Mouse (Mus musculus) cortical plate, adult 2 months (tissue): ENCODE data around the gene Kpna2. TPM values are rescaled to one million over a fixed set of nuclear protein-coding genes. Genes with fewer than 3 reads are reported as not detected.
"Not testable (repeated sequence)": the region's sequence is repeated elsewhere in the genome, so short reads cannot be mapped to it uniquely, and the experiment has no call there.

ENCODE experiments used
- H3K27ac ChIP-seq: fragments of 200-500 bp; 2 replicates; pipeline ENCODE4 v1.5.1; 2012; ENCODE audit warnings: low read length, control low read depth, inconsistent platforms; ENCODE audit not compliant: insufficient read depth
- H3K4me1 ChIP-seq: fragments of 200-500 bp; 2 replicates; pipeline ENCODE4 v1.6.1; 2011; ENCODE audit warnings: low read length; ENCODE audit not compliant: control insufficient read depth, insufficient read depth
- H3K4me3 ChIP-seq: fragments of 200-500 bp; 2 replicates; pipeline ENCODE4 v1.5.1; 2011; ENCODE audit warnings: mild to moderate bottlenecking, low read length, control low read depth; ENCODE audit not compliant: insufficient read depth
- CTCF ChIP-seq: fragments of 200-500 bp; IDR thresholded peaks from 2 replicates; pipeline ENCODE4 v1.5.1; 2011; ENCODE audit warnings: mild to moderate bottlenecking, control low read depth, low read length; ENCODE audit not compliant: insufficient read depth; ENCODE audit errors: extremely low read depth
- POLR2A ChIP-seq: fragments of 200-500 bp; IDR thresholded peaks from 2 replicates; pipeline ENCODE4 v1.6.1; 2011; ENCODE audit warnings: mild to moderate bottlenecking, low read length, control low read depth; ENCODE audit not compliant: insufficient read depth; ENCODE audit errors: extremely low read depth
- polyA plus RNA-seq: library from polyadenylated mRNA; depleted of rRNA; stranded (reverse); fragments of >200 nt; gene quantifications from 2 replicates; pipeline ENCODE4 v1.2.3, GENCODE M21; 2012

The Kpna2 gene
- polyA plus RNA-seq, 1 experiment, result 32.4 TPM

DNA sequence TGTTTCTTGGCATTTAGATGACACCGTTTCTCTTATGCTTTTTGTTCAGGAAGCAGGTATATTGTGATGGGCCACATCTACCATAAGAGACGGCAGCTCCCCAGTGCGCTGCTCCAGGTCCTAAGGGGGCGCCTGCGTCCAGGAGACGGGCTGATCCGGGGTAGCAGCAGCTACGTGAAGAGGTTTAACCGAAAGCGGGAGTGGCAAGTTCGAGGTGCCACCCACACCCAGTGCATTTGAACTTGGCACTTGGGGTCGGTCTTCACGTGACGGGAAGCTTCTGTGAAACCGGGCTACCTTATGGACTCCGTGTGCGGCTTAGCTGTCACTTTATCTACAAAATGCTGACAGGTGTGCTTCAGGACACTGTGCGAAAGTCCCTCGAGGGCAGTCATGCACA is 30.2 kb upstream of the Kpna2 start:
- Histone ChIP-seq H3K27ac (no peak overlapping the region), H3K4me1 (peaks cover 1% of the 10 kb centered on the region; the same call in 1 of the 2 replicates)
- TF ChIP-seq POLR2A (no peak), CTCF (no peak)

DNA sequence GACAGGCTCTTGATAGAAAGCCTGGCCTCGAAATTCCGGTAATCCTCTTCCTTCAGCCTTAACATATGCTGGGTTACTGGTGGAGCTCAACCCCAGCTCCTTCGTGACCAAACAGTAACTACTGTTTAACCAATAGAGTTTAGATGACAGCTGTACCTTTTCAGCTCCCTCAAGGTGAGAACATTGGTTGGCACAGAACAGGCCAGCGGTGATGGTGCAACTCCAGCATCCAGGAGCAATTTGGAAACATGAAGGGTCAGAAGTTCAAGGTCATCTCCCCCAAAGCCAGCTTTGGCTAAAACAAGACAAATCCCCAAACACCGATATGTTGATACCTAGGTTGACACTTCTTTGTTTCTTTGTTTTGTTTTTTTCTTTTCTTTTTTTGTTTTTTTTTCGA is 29.4 kb upstream of the Kpna2 start:
- H3K4me3 ChIP-seq, result peak overlapping the region; percentile 37; the same call in 1 of the 2 replicates
- no peak for TF ChIP-seq CTCF
- no peak for TF ChIP-seq POLR2A
- H3K4me1 ChIP-seq, result peaks cover 1% of the 10 kb centered on the region; the same call in 1 of the 2 replicates
- H3K27ac ChIP-seq, result no peak overlapping the region

More for the DNA sequence above, 30.2 kb upstream of the Kpna2 start:
- H3K4me3 ChIP-seq, result no peak overlapping the region

GRCm38 (mm10) chr11:107028275-107028618 is 28.9 kb upstream of the Kpna2 start:
- Histone ChIP-seq H3K4me3 (peak overlapping the region; percentile 37), H3K27ac (0 out of 2 replicates have a peak overlapping the region, but pooled peaks have one; percentile 8), H3K4me1 (peaks cover 1% of the 10 kb centered on the region; the same call in 1 of the 2 replicates)
- TF ChIP-seq CTCF (no peak), POLR2A (no peak)

DNA sequence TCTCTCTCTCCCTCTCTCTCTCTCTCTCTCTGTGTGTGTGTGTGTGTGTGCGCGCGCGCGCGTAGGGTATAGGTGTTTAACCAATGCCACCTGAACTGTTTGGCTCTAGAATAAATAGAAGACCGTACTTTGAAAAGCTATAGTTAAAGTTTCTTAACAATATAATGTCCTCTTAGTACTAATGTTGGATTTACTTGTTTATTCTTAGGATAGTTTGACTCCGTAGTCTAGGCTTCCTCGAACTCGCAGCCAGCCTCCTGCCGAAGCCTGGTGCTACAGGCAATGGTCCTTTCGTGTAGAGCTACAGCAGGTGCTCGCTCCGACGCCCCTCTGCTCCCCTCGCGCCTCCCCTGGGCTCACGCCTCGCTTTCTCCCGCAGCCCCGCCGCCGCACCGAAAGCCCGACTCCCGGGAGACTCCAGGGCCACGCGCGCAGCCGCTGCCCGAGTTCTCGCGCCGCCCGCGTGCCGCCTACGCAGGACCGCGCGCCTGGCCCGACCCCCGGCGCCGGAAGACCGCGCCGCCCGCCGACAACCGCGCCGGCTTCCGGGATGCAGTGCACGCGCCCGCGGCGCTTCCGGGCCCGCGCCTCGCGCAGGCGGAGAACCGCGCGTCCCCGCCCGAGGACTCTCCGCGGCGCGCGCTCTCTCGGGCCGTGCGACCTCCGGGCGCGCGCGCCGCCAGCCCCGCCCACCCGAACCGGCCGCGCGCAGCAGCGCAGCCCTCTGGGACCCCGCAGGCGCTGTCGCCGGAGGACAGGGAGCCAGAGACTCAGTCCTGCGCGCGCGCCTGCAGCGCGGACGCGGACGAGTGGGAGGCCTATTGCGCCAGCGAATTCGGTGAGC is 28.3 kb upstream of the Kpna2 start:
- peaks cover 1% of the 10 kb centered on the region; the same call in 1 of the 2 replicates for H3K4me1 ChIP-seq
- peak overlapping the region; percentile 37 for H3K4me3 ChIP-seq
- peak overlapping the region; percentile 52; the same call in 1 of the 2 replicates for H3K27ac ChIP-seq
- TF ChIP-seq CTCF (no peak), POLR2A (peak; percentile 43; the same call in 1 of the 2 replicates)

GRCm38 (mm10) chr11:107026554-107027430 is 27.5 kb upstream of the Kpna2 start:
- Histone ChIP-seq H3K27ac (no peak overlapping the region), H3K4me3 (peak overlapping the region; percentile 37; the same call in 1 of the 2 replicates), H3K4me1 (peaks cover 1% of the 10 kb centered on the region; the same call in 1 of the 2 replicates)
- TF ChIP-seq POLR2A (no peak), CTCF (no peak)

- peaks cover 1% of the 10 kb centered on the region; the same call in 1 of the 2 replicates for H3K4me1 ChIP-seq
- TF ChIP-seq CTCF, result no peak
- TF ChIP-seq POLR2A, result no peak
- no peak within 1 kb of the TSS for H3K27ac ChIP-seq
- peak within 1 kb of the TSS; percentile 31 for H3K4me3 ChIP-seq
Observed at GRCm38 (mm10) chr11:107025411-107026321, 26.3 kb upstream of the Kpna2 start, which contains the start of gene 1810010H24Rik. TSS of gene 1810010H24Rik (plus strand) at chr11:107025681.

- no peak overlapping the region for H3K27ac ChIP-seq
- TF ChIP-seq POLR2A, result no peak
Observed at GRCm38 (mm10) chr11:107024406-107024805, 25.1 kb upstream of the Kpna2 start.

GRCm38 (mm10) chr11:107022050-107022683 is 22.8 kb upstream of the Kpna2 start:
- TF ChIP-seq POLR2A, result no peak
- no peak for TF ChIP-seq CTCF
- H3K27ac ChIP-seq, result no peak overlapping the region
- H3K4me3 ChIP-seq, result no peak overlapping the region
- peaks cover 1% of the 10 kb centered on the region; the same call in 1 of the 2 replicates for H3K4me1 ChIP-seq

More at GRCm38 (mm10) chr11:107024406-107024805, 25.1 kb upstream of the Kpna2 start:
- peaks cover 1% of the 10 kb centered on the region; the same call in 1 of the 2 replicates for H3K4me1 ChIP-seq
- no peak overlapping the region for H3K4me3 ChIP-seq

GRCm38 (mm10) chr11:107019722-107020121 is 20.4 kb upstream of the Kpna2 start:
- not testable (repeated sequence) for H3K4me1 ChIP-seq, H3K27ac ChIP-seq, H3K4me3 ChIP-seq
